Mouse (Mus musculus) A20 (cell line): ENCODE results near the gene Tjp1.

Experiments
- DNase-seq: peaks from one replicate; pipeline ENCODE4 v3.0.0-alpha.2; 2011; ENCODE audit warnings: low read depth, low spot score

Tjp1 gene

DNA sequence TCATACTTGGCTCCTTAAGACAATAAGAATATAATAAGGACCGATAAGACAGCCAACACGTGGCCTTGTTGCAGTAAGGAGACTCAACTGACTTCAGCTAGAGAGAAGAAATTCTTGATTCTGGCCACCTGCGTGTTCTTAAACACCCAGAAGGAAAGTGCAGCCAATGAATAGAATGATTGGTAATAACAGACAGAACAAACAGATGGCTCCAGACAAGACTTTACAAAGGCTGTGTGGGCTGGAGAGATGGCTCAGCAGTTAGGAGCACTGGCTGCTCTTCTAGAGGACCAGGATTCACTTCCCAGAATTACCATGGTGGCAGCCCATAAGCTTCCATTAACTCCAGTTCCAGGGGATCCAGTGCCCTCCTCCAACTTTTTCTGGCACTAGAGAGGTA is 90.7 kb downstream of the Tjp1 start:
- no peak for DNase-seq

DNA sequence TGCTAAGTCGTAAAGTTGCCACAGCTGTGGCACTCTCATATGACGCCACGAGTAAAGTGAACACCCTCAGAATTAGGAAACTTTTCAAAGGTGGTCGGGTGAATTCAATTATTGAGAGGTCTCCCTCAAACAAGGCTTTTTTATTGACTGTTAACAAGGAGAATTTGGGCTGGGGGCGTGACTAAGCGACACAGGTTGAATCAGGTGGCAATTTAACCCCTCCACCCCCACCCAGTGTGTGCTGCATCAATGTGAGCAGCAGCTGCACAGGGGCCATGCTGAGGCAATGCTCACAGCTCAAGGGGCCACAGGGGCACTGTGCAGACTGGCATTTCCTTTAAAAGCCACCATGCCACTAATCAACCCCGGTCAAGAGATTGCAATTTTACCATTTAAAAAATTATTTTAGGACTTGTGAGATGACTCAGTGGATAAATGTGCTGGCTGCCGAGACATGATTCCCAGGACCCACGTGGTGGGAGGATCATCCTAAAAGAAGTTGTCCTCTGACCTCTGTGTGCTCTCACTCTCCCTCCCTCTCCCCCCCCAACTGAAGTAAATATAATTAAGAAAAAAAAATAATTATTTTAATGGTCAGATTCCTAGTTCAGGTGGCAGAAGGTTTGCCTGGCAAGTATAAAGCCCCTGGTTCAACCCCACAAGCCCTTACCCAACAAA is 96.4 kb downstream of the Tjp1 start:
- DNase-seq: no peak

DNA sequence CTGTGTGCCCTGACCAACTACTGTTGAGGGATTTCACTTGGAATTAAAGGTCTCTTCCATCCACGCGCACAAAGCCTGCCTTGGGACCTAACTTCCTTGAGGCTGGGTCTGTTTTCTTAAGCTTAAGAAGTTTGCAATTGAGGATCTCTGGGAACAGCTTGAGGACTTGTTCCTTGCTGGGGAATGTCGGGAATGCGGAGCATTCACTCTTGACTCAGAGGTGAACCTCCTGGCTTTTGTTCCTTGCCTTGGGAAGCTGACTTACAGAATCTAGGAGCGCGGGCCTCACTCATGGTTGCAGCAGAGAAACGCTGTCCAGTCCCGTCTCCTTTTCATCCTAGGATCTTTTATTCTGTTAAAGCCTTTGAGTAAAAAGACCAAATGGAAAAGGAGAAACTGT is 97.2 kb downstream of the Tjp1 start:
- DNase-seq: no peak

DNA sequence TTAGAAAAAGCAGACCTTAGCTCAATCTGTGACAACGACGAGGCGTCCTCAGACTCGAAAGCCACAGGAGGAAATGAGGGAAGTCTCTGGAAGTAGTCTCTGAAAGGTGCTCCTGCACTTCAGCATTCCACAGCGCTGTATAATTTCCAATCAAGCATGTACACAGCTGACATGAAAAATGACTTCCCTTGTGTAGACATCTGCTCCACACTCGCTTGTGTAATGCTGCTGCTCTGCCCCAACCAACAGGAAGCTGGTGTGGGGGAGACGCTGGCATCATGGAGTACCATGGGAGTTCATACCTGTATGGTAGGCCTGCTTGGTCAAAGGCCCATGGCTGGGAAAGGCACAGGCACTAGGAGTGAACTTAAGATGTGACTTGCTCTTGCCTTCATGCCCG is 103.1 kb downstream of the Tjp1 start:
- DNase-seq: no peak

DNA sequence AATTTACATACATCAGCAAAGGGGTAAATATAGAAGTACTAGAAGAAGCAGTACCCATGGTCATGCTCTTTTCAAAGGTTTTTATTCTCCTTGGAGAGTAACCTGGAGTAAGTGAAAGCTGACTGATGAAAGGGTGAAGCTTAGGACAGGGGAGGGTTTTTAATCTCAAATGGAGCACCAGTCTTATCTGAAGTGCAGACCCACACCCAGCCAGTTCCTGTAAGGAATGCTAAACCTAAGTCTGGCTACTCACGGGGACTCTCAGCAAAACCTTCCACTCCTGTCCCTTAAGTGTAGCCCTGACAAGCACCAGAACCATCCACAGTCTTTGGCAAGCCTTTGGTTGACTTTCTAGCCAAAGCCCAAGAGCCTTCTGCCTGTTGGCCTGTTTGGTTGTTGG is 105.1 kb downstream of the Tjp1 start:
- no peak for DNase-seq

DNA sequence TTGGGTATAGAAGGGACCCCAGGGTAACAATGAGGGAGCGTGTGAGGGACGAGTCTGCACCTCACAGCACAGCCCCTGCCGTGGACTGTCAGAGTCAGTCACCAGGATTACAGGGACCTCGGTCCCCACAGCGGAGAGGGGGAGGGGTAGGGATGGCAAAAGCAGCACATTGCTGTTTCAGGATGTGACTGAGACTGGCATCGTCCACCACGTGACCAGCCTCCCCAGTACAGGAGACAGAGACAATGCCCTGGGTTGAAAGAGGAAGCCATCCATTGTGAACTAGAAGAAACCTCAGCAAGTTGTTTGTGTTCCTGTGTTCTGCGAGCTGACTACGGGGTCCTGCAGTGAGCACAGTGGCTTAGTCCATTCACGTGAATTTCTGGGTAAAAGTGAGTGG is 106.1 kb downstream of the Tjp1 start:
- no peak for DNase-seq

DNA sequence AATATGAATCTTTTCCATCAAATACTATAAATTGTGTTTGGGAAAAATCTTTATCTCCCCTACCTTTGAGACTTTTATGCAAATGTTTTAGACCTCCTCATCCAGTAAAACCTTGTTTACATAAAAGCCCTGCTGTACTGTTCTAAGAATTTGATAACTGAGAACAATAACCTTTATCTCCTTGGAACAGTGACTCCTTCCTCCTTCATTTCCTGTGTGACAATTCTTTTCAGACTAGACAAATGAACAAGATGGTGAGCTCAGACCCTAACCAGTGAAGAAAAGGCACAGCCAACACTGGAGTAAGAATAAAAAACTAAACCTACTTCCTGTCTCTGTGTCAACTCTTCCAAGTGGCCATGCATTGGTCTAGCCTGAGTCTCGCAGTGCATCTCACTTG is 107.7 kb downstream of the Tjp1 start:
- no peak for DNase-seq

DNA sequence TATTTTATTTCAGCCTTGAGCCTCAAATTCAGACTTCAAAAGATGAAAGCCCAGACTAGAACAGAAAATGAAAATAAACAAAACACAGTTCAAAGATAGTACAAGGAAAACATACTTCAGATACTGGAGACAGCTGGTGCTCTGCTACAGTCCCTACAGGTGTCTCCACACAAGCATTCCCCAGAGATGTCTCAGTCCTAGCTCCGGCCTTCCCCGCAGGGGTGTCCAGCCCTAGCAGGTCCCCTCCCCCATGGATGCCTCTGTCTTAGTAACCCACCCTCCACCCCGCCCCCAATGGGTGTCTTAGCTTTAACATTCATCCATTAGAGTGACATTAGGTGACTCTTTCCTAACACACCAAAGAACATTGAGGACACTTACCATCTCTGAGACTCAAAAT is 108.6 kb downstream of the Tjp1 start:
- no peak for DNase-seq

DNA sequence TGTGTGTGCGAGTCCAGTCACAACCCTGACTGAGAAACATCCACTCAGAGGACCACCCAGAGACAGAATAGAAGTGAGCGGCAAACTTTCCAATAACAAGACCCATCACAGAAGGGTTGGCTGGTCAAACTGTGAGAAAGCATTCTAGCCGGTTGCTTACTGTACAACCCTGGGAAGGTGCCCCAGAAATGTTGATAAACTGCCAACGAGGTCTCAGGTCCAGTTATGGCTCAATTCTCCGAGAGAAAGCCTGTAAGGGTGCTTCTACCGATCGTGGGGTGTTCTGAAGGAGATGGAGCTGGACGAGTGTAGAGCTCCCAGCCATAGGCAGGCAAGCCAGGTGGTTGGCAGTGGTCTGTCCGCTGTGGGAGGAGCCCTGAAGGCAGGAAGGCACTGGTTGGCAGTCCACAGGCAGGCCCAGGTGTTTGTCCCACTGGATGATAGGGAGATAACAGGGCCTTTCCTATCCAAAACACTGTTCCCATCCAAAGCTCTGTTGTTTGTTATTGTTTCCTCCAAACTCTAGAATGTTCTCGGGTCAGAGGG is 109.1 kb downstream of the Tjp1 start:
- DNase-seq: no peak

DNA sequence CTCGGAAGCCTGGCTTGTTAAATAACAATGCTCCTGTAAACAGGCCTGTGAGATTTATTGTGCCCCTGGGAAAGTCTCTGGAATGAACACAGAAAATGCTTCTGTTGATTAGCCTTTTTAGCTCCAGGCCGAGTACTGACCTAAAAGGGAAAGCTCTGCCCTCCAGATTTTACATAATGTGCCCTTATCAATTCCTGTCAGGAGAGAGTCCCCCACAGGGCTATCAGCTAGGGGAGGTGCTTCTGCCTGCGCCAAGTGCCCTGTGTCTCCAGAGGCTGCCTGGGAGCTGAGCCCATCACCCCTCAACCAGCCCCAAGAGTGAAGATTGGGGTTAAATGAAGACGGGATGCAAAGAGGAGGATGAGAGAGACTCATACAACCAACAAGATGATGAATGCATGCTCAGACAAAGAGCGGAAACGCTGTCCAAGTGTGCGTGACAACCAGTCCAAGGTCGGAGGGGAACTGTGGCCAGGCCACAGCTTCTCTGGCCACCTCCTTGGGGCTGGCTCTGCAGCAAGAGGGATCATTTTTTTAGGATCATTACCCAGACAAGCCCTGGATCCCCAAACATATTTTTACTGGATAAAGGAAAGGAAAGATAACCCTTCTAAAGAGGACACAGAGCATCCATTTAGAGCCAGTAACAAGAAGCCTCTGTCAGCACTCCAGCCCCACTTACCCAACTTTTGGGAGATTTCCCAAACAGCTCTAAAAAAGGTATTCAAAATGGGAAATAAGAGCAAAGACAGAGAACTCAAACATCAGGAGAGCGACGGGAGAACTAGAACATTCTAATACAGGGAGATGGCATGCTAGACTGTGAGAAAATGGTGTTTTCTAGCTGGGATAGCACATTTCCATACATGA is 110.1 kb downstream of the Tjp1 start:
- DNase-seq: no peak

DNA sequence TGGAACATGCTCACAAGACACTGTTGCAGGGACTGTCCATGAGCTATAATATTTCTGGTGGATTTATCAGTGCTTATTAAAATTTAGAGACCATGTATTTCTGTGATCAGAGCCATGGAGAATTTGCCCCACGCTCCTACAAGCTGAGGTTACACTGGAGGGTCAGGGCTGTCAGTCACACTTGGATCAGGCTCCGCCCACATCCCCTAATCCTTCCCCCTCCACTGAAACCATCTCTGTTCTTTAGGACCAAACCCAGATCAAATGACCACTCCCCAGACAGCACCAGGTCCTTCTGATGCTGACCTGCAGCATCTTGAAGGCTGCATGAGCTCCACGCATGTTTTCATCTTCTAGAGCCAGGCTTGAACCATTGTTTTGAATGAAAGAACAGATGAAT is 111.1 kb downstream of the Tjp1 start:
- DNase-seq: no peak

DNA sequence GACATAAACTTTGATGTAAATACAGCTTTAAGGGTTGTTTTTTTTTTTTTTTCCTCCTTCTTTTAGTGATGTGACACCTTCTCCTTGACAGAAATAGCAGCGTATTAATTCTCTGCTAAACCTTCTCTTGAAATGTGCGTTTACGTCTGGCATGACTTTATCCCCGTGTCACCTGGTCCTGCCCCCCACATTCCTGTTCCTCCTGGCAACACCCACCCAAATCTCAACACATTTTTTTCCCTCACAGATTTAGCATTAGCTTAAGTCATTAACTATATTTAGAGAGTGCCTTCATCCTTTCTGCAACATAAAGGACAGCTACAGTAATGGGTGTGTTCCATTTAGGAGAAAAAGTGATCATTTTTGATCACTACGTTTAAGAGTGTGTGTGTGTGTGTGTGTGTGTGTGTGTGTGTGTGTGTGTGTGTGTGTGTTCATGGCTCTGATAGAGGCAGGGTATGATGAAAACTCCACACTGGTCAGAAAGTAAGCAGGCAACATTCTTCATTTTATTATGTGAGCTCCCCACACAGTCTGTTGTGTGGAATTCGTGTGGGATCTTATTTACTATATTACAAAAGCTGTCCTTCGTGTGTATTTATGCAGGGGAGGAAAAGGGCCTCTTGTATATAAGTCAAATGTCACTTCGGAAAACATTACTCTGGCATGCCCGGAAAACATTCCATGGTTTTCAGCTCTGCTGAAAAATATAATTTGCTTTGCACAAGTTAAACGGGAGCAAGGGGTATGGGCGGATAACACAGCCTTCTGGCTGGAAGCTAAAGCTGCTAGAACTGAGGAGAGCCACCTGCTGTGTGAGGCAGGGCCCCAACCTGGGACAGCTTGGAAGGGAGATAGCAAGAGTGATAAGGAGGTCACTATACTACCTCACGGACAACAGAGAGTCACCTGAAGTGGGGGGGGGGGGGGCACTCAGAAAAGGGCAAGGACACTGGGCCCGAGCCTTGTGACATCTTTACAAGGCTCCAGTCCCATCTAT is 113.3 kb downstream of the Tjp1 start:
- DNase-seq: no peak

DNA sequence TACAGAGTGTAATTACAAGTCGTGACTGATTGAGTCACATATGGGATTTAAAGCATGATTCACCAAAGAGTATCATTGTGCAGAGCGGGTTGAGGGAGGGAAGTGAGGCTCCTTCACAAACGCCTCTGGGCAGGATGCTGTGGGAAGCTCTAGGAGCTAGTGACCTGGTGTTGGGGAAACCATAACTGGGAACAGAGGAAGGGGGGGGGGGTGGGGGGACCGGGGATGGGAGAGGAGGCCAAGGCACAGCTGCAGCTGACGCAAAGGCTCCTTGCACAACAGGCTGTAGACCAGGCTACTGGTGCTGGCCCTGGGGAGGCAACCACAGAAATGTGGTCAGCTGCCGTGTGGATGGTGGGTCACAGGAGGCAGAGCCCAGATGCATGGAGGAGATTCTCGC is 116.9 kb downstream of the Tjp1 start:
- DNase-seq: no peak

DNA sequence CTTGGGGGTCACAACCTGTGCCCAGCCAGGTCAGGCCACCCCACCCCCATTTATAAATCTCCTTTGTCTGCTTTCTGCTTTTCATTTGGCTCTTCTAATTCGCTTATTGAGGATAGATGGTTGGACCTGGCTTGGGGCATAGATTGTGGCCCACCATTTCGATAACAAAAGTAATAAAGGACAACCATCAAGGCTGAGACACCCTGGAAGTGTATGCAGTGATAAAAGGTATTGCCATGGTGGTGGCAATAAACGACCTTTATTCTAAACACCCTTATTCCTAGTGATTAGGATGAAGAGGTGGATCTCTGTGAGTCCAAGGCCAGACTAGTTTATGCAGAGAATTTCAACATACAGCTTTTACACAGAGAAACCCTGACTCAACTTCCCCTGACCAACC is 121.2 kb downstream of the Tjp1 start:
- no peak for DNase-seq

DNA sequence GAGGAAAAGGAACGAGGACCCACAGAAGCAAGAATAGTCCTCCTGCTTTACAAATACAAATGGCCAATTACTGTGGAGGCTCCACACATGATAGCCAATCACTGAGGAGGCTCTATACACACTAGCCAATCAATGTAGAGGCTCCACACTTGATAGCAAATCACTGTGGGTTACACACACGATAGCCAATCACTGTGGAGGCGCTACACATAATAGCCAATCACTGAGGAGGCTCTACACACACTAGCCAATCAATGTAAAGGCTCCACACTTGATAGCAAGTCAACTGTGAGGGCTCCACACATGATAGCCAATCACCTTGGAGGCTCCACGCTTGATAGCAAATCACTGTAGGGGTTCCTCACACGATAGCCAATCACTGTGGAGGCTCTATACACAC is 125.1 kb downstream of the Tjp1 start:
- DNase-seq: no peak

DNA sequence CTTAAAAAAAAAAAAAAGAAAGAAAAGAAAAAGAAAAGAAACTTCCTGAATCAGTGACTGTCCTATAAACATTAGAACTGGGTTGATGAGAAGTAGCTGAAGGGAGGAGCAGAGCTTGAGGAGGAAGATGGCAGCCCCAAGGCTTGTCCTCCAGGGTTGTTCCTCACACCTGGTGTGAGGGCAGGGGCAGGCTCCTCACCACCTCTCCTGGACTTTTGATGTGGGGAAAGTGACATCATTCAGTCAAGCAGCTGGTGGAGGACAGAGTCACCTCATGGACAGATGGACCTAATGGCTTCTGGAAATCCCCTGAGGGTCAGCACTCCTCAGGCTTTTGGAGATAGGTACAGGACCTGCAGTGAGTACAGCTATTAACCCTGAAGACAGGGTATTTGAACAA is 126.0 kb downstream of the Tjp1 start:
- no peak for DNase-seq

DNA sequence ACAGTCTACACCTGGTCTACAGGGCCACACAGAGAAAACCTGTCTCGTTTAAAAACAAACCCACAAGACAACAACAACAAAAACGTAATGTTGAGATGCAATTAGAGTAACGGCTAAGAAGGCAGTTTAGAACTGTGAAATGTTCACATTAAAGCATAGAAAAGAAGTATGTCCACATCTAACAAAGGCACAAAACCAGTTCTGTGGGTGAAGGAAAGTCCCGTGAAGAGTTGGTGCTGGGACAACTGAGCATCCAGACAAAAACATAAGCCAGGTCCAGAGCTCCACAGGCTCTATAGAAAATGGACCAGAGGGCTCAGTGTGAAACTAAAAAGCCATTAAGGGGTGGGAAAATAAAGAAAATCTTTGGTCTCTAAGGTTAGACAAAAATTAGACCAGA is 131.7 kb downstream of the Tjp1 start:
- no peak for DNase-seq

DNA sequence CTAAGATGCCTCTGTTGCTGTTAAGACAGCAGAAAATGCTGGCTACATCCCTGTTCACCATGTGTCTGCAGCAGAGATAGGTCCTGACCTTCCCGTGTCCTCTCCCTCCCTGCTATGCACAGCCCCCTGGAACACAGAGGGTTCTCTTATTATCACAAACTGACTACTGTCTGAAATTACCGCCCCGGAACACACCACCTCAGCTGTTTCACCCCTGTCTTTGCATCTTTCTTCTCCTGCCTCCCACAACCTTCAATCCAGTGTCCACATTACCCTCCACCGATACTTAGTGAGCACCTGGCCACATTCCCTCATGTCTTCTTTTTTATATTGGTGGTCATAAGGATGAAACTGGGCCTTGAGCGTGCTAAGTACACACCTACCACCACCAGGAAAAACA is 132.4 kb downstream of the Tjp1 start:
- DNase-seq: no peak

DNA sequence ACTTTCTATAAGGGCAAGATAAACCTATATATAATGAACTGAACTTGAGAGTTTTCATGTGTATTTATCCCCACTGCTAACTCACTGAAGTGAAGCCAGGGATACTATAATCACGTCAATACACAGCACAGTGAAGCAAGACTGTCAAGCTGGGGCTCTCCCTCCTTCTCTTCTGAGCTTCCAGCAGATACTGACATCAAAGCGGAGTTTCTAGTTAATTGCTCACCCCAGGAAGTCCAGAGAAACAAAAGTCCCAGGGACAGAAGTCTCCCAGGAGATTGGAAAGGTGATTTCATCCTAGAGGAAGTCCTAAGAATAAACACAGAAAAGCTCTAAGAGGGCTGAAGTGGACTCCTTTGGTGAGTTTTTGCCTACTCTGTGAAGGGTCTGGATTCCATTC is 132.9 kb downstream of the Tjp1 start:
- DNase-seq: no peak

DNA sequence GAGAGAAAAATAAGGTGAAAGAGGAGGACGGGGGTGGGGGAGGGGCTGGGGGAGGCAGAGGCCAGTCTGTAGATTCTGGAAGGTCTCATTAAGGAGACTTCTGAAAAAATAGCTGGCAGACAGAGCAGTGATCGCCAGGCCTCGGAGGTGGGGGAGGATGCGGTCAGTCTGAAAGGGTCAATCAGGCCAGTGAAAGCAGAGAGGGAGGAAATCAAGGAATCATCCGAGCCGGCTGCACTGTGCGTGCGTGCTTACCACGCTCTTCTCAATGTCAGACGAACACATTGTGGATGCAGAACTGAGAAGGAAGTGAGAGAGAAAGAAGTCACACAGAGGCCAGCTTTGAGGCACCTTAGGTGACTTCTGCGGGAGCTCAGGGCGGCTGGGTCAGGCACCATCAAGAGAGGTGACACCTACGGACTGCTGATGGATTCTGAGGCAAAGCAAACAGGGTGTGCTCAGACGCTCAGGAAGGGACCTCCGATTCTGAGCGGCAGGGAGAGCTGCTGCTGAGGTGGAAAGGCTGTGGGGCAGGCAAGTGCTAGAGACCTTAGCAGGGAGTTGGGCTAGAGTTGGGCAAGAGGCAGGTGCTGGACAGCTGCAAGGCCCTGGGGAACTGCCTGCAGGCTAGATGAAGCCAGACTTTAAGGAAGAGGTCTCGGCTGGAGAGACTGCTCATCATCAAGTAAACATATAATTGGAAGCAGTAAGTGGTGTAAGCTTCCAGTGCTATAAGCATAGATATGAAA is 133.7 kb downstream of the Tjp1 start:
- no peak for DNase-seq

DNA sequence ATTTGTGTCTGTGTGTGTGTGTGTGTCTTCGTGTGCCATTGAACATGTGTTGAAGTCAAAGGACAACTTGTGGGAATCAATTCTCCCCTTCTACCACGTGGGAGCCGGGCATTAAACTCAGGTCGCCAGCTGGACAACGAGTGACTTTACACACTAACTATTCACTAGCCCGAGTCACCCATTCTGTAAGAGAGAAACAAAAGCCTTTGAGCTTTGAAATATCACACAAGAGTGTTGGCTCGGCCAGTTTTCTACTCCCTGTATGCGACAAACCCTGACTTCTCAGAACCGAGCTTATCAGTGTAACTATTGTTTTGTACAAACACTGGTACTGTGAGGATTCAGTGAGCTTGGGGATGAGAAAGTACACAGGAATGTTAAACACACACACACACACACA is 134.6 kb downstream of the Tjp1 start:
- DNase-seq: no peak
